Mouse (Mus musculus) megakaryocyte-erythroid progenitor cell, adult 5-6 weeks (primary cell): ENCODE measurements at regions not wholly inside any gene's neighbourhood (a gene's known extent, or its start where the extent isn't known, plus 50 kb on each side); places are given as distances from the start of the nearest gene placed in this dataset.
"Not testable (repeated sequence)": the region's sequence is repeated elsewhere in the genome, so short reads cannot be mapped to it uniquely, and the experiment has no call there.

Experiments
- ATAC-seq: replicated peaks from 2 replicates; pipeline ENCODE4 v1.8.0; 2016; ENCODE audit warnings: mild to moderate bottlenecking, inconsistent platforms; ENCODE audit not compliant: severe bottlenecking, poor library complexity, low FRiP score, low TSS enrichment

- not testable (repeated sequence) for ATAC-seq
These were observed 108.5 kb upstream of the Fgf16 start for GRCm38 (mm10) chrX:105655591-105655990.

- ATAC-seq: peak; percentile 47; the same call in 1 of the 2 replicates
These were observed 93.5 kb upstream of the Fgf16 start for GRCm38 (mm10) chrX:105670531-105670930.

GRCm38 (mm10) chrX:105671247-105671646 lies 92.8 kb upstream of the Fgf16 start:
- no peak for ATAC-seq

GRCm38 (mm10) chrX:105674860-105675259 lies 89.2 kb upstream of the Fgf16 start:
- no peak for ATAC-seq

GRCm38 (mm10) chrX:105683678-105684077 lies 80.4 kb upstream of the Fgf16 start:
- no peak for ATAC-seq

- no peak for ATAC-seq
These were observed 79.6 kb upstream of the Fgf16 start for GRCm38 (mm10) chrX:105684433-105684832.

GRCm38 (mm10) chrX:105710676-105711241 lies 53.3 kb upstream of the Fgf16 start:
- ATAC-seq: no peak
